Mouse (Mus musculus) T-helper 17 cell (primary cell): ENCODE measurements at regions not wholly inside any gene's neighbourhood (a gene's known extent, or its start where the extent isn't known, plus 50 kb on each side); places are given as distances from the start of the nearest gene placed in this dataset.

ENCODE experiments used
- in situ Hi-C, 2 experiments: fragments of 300-600 bp; cut with MboI, MseI; formaldehyde crosslinking; loops; 1 replicate in 1 of 2; 2 replicates in 1 of 2; pipeline ENCODE4 v1.15.1; 2025; ENCODE audit warnings: high pct_unique_total_duplicates in 2 of 2

DNA sequence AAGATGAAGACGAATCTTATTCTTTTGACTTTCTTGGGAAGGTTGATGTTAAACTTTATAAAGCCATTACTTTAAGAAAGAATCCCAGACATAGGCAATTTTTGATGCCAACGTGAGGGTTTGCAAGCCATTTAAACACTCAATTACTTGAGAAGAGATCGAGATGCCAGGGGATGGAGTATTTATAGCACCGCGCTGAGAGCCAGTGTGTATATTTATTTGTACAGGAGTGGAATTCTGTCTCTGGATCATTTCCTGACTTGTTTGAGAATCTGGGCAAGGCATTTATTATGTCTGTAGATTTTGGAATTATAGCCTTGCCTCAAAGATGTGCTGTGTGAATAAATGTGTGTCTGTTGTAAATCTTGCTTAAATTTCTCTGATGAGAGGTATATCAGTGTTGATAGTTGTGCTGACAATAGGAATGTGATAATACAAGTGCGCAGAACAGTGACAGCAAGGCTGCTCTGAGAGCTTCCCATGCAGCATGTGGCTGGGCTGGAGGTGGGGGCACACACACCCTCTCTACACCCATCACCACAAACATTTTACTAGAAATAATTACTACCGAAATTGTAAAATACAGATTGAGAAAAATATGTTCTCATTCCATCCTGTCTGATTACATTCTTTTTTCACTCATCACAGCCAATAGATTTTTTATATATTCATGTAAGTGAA lies 58.6 kb upstream of the Eif4g2 start:
- in situ Hi-C loops, result no loop called here

DNA sequence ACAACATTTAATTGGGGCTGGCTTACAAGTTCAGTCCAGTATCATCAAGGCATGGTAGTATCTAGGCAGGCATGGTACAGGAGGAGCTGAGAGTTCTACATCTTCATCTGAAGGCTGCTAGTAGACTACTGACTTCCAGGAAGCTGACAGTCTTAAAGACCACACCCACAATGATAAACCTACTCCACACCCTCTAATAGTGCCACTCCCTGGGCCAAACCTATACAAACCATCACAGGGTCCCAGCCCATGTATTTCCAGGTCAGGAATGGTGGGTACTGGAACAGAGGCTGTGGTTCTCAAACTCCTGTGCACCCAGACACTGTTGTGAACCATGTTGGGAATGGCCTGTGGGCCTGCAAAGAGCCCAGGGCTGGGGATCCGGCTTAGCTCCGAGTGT lies 55.2 kb upstream of the Eif4g2 start:
- in situ Hi-C loops, result no loop called here

DNA sequence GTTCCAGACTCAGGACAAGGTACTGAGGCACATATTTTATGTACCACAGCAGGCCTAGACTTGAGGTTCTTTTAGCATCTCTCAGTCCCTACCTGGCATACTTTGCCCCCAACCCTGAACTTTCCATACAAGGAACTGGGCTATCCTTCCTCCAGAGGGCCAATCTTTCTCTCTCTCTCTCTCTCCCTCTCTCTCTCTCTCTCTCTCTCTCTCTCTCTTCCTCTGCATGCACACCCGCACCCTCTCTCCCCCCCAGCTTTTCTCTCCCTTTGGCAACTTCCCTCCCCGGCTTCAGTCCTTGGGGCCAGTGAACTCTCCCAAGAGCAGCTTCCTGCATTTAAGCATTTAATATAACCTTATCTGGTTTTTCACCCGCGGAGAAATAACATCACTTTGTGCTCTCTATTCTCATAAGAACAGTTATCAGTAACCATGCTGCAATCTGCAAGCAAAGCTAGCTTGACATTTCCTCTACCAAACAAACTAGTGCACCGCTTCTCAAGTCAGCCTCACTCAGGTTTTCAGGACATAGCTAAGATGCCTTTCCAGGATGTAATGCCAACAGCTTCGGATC lies 53.3 kb upstream of the Eif4g2 start:
- in situ Hi-C loops, result no loop called here

DNA sequence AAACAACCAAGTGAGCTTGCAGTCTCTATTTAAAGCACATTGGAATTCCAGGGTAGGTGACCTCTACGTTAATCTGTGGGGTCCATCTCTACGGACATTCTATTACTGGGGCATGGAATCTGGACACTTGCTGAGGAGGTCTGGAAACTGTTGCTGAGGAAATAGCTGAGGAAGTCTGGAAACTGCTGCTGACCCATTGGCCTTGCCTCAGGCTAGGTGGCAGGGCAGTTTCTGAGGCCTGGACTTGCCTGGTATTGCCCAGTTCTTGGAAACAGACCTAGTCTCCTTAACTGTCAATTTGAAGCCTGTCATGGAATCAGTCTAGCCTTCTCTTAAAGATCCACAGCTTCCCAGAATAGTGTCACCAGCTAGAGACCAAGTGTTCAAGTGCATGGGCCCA lies 51.7 kb upstream of the Eif4g2 start:
- in situ Hi-C loops, result no loop called here
